Mouse (Mus musculus) CH12.LX (cell line): ENCODE measurements around the gene Fhit. TPM values are rescaled to one million over a fixed set of nuclear protein-coding genes. Genes with fewer than 3 reads are reported as not detected.
"Not testable (repeated sequence)": the region's sequence is repeated elsewhere in the genome, so short reads cannot be mapped to it uniquely, and the experiment has no call there.

Experiments used
- DNase-seq: peaks from one replicate; pipeline ENCODE4 v3.0.0-alpha.2; 2013; ENCODE audit errors: extremely low read depth
- H3K27ac ChIP-seq: 2 replicates; pipeline ENCODE4 v1.5.1; 2012; ENCODE audit warnings: low read depth, mild to moderate bottlenecking, control low read depth, moderate library complexity; ENCODE audit not compliant: insufficient read depth
- H3K27me3 ChIP-seq: replicated peaks from 2 replicates; pipeline ENCODE3; 2012; ENCODE audit warnings: inconsistent platforms
- H3K36me3 ChIP-seq, 2 experiments: replicated peaks in 1 of 2; 2 replicates each; pipeline versions ENCODE3 to v1.6.1; 2012; ENCODE audit warnings: inconsistent platforms in 1 of 2, low read length in 1 of 2, mild to moderate bottlenecking in 1 of 2, mixed read lengths in 1 of 2, moderate library complexity in 1 of 2; ENCODE audit not compliant: control insufficient read depth in 1 of 2, insufficient read depth in 1 of 2
- H3K4me1 ChIP-seq, 2 experiments: 2 replicates each; pipeline ENCODE4 v1.6.1; 2012; ENCODE audit warnings: inconsistent platforms in 1 of 2, moderate library complexity in 1 of 2; ENCODE audit not compliant: insufficient read depth in 2 of 2, control insufficient read depth in 1 of 2
- H3K4me2 ChIP-seq: 2 replicates; pipeline ENCODE4 v1.6.1; 2012; ENCODE audit warnings: low read depth, mild to moderate bottlenecking, control low read depth; ENCODE audit not compliant: poor library complexity, insufficient read depth, severe bottlenecking
- H3K4me3 ChIP-seq, 3 experiments: fragments of 150-350 bp in 1 of 3; sonication (generic) in 1 of 3; replicated peaks in 1 of 3; 2 replicates each; pipeline versions ENCODE3 to v1.5.1; 2011 to 2012; ENCODE audit warnings: low read depth in 2 of 3, low read length in 2 of 3, mild to moderate bottlenecking in 2 of 3, moderate library complexity in 2 of 3, control low read depth in 1 of 3, improper control_type of control experiment in 1 of 3, inconsistent platforms in 1 of 3, mixed read lengths in 1 of 3; ENCODE audit not compliant: poor library complexity in 1 of 3
- H3K79me2 ChIP-seq: replicated peaks from 2 replicates; pipeline ENCODE4 v1.6.1; 2012; ENCODE audit warnings: mild to moderate bottlenecking, moderate library complexity; ENCODE audit not compliant: control insufficient read depth, poor library complexity, insufficient read depth, severe bottlenecking; ENCODE audit errors: extremely low read depth
- H3K9ac ChIP-seq: 2 replicates; pipeline ENCODE4 v1.6.1; 2012; ENCODE audit warnings: low read depth, mild to moderate bottlenecking, control low read depth, moderate library complexity; ENCODE audit not compliant: insufficient read depth
- H3K9me3 ChIP-seq: replicated peaks from 2 replicates; pipeline ENCODE3; 2012; ENCODE audit warnings: low read length, inconsistent platforms, mixed read lengths
- CHD2 ChIP-seq: IDR thresholded peaks from 2 replicates; pipeline ENCODE4 v1.6.1; 2011; ENCODE audit warnings: low read length, improper control_type of control experiment
- CTCF ChIP-seq, 2 experiments: IDR thresholded peaks in 1 of 2; conservative IDR thresholded peaks in 1 of 2; 2 replicates each; pipeline ENCODE4 v1.5.1; 2011 to 2012; ENCODE audit warnings: low read depth in 2 of 2, low read length in 2 of 2, improper control_type of control experiment in 1 of 2, inconsistent platforms in 1 of 2, mild to moderate bottlenecking in 1 of 2, moderate library complexity in 1 of 2
- EP300 ChIP-seq: IDR thresholded peaks from 2 replicates; pipeline ENCODE4 v1.6.1; 2011; ENCODE audit warnings: low read length, improper control_type of control experiment
- HCFC1 ChIP-seq: IDR thresholded peaks from 2 replicates; pipeline ENCODE4 v1.6.1; 2012; ENCODE audit warnings: low read depth, mild to moderate bottlenecking, inconsistent platforms, low read length, improper control_type of control experiment
- JUN ChIP-seq: IDR thresholded peaks from 2 replicates; pipeline ENCODE4 v1.6.1; 2011; ENCODE audit warnings: low read depth, mild to moderate bottlenecking, low read length, improper control_type of control experiment, moderate library complexity; ENCODE audit not compliant: insufficient read depth
- NELFE ChIP-seq: IDR thresholded peaks from 2 replicates; pipeline ENCODE4 v1.6.1; 2011; ENCODE audit warnings: low read depth, low read length, improper control_type of control experiment
- POLR2A ChIP-seq: IDR thresholded peaks from 2 replicates; pipeline ENCODE4 v1.6.1; 2011; ENCODE audit warnings: low read depth, mild to moderate bottlenecking, improper control_type of control experiment, low read length
- RCOR1 ChIP-seq: conservative IDR thresholded peaks from 2 replicates; pipeline ENCODE4 v1.6.1; 2012; ENCODE audit warnings: low read depth, mild to moderate bottlenecking, inconsistent platforms, low read length, improper control_type of control experiment
- TBP ChIP-seq: conservative IDR thresholded peaks from 2 replicates; pipeline ENCODE4 v1.6.1; 2011; ENCODE audit warnings: low read depth, low read length, improper control_type of control experiment
- UBTF ChIP-seq: IDR thresholded peaks from 2 replicates; pipeline ENCODE4 v1.6.1; 2012; ENCODE audit warnings: low read depth, mild to moderate bottlenecking, inconsistent platforms, low read length, improper control_type of control experiment, moderate library complexity
- ZC3H11A ChIP-seq: IDR thresholded peaks from 2 replicates; pipeline ENCODE4 v1.6.1; 2012; ENCODE audit warnings: low read depth, mild to moderate bottlenecking, inconsistent platforms, low read length, improper control_type of control experiment
- ZKSCAN1 ChIP-seq: IDR thresholded peaks from 2 replicates; pipeline ENCODE4 v1.6.1; 2012; ENCODE audit warnings: low read depth, inconsistent platforms, low read length, improper control_type of control experiment, borderline replicate concordance
- ZMIZ1 ChIP-seq: IDR thresholded peaks from 2 replicates; pipeline ENCODE4 v1.6.1; 2012; ENCODE audit warnings: low read depth, mild to moderate bottlenecking, inconsistent platforms, low read length, improper control_type of control experiment
- dilution Hi-C: fragments of 300-500 bp; cut with MboI; formaldehyde crosslinking; loops from 2 replicates; pipeline ENCODE4 v1.14.3; 2020; ENCODE audit warnings: low sequenced_read_pairs; ENCODE audit not compliant: extremely low pct_unique_long_range_greater_than_20kb, extremely low pct_ligation_motif_present
- in situ Hi-C: fragments of 300-500 bp; cut with MboI; formaldehyde crosslinking; loops from 3 replicates; pipeline ENCODE4 v1.14.3; 2019; ENCODE audit warnings: low sequenced_read_pairs, low pct_ligation_motif_present, low pct_unique_long_range_greater_than_20kb, mixed read lengths
- polyA plus RNA-seq: library from polyadenylated mRNA; unstranded; fragments of >175 nt; gene quantifications from 2 replicates; pipeline ENCODE4 v1.2.1, GENCODE M21; 2012; ENCODE audit warnings: low read depth; ENCODE audit not compliant: insufficient read length
- total RNA-seq, 2 experiments: library from RNA; depleted of rRNA; stranded (reverse); fragments of 300-350 nt in 1 of 2; fragments of >200 nt in 1 of 2; gene quantifications; 2 replicates each; pipeline ENCODE4 v1.2.3; 2012 to 2014

Gene Fhit
- total and polyA plus RNA-seq, 3 experiments: 0.64 to 1.9 (median 0.64) TPM

DNA sequence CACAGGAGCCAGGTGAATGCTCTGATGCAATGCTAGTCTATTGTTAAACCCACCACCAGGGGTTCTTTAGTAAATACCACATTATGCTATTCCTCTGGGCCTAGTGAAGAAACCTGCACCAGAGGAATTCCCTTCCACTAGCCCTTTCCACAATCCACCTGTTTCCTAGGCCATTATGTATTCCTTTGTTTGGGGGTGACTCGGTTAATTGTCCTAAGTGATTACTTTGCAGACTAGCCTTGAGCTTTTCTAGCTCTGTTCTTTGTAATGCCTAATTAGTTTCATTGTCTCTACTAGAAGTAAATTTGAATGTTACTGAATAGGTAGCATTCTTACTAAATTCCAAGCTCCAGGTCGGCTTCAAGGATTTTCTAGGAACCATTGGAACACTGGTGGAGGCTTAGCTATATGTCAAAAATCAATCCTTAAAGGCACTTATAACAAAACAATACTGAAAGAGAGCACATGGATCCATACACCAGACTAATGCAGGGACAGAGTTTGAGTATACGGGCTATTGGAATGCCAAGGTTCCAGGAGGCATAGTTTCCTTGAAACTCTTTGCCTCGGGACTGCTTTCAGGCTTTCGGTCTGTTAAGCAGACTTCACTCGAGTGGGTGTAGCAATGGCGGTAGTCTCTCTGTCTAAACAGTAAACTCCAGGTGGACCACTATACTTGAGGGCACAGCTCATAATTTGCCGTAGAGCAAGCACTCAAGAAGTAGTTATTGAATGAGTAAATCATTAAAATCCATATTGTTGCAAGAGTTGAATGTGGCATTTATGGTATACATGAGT, 122.1 kb downstream of the Fhit start:
- H3K9ac ChIP-seq: not testable (repeated sequence)

DNA sequence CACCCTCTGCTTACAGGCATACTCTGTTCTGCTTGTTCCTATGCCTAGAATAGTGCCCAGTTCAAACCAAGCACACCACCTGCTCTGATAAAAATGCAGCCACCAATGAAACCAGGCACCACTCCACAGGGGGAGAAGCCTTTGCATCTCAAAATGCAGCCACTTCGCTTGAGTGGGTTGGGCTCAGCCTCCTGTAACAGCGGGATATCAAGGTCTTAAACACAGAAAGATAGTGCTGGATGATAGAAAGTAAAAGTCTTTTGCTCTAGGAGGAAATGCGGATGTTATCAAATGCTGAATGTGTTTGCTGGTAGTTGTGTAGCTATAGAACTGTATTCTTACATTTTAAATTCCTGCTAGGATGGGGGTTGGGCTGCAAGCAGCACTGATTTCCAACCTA, 140.4 kb downstream of the Fhit start:
- dilution Hi-C loops: no loop called here
- no peak overlapping the region for H3K4me2 ChIP-seq
- DNase-seq: no peak
- H3K27me3 ChIP-seq: no peaks in the 10 kb centered on the region
- in situ Hi-C loops: no loop called here
- no peaks in the 10 kb centered on the region for H3K79me2 ChIP-seq
- H3K9ac ChIP-seq: no peak overlapping the region
- no peak overlapping the region for H3K27ac ChIP-seq
- no peak overlapping the region for H3K4me3 ChIP-seq
- no peaks in the 10 kb centered on the region for H3K9me3 ChIP-seq
- H3K4me1 ChIP-seq: peaks cover 0 to 5% of the 10 kb centered on the region in 2 experiments; a peak in 1 of 4 replicates
- no peaks in the 10 kb centered on the region for H3K36me3 ChIP-seq
- TF ChIP-seq ZKSCAN1 (no peak), CHD2 (no peak), CTCF (conservative IDR thresholded peaks at IDR 0.05 in 1 of 2, IDR thresholded peaks at IDR 0.05 in 1 of 2; ENCODE audit: low read depth in 2 of 2, low read length in 2 of 2) (no peak), JUN (no peak), NELFE (no peak), UBTF (no peak), ZC3H11A (no peak), POLR2A (no peak), ZMIZ1 (no peak), TBP (no peak), EP300 (no peak)

More for the DNA sequence above, 122.1 kb downstream of the Fhit start:
- H3K27ac ChIP-seq, DNase-seq, dilution Hi-C loops, H3K4me2 ChIP-seq, H3K9me3 ChIP-seq, H3K4me1 ChIP-seq, H3K4me3 ChIP-seq, in situ Hi-C loops, H3K36me3 ChIP-seq, H3K79me2 ChIP-seq, H3K27me3 ChIP-seq: not testable (repeated sequence)

DNA sequence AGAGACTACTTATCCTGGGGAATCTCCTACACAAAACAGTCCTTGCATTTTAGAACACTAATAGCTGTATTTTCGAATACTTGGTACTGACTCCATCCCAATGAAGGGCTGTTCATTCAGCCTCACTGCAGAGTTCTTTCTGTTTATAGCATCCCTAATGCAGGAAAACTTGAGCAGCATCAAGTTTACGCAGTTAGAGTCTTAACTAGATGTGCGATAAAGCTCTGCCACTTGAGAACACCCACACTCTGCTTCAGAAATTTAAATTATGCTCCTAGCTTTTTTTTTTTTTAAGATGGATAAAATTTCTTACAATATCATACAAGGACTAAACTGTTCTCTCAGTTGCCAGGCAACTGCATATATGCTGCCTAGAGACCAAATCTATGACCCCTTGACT, 183.2 kb downstream of the Fhit start:
- Histone ChIP-seq H3K4me1 (no peaks in the 10 kb centered on the region), H3K79me2 (no peaks in the 10 kb centered on the region), H3K27ac (no peak overlapping the region), H3K27me3 (no peaks in the 10 kb centered on the region), H3K4me3 (no peak overlapping the region), H3K9me3 (no peaks in the 10 kb centered on the region), H3K4me2 (no peak overlapping the region), H3K9ac (no peak overlapping the region), H3K36me3 (no peaks in the 10 kb centered on the region)
- dilution Hi-C loops (no loop called here), in situ Hi-C loops (no loop called here)
- TF ChIP-seq ZMIZ1: no peak
- TF ChIP-seq RCOR1: no peak
- TF ChIP-seq HCFC1: no peak
- no peak for DNase-seq
